Mouse (Mus musculus) limb, embryonic 12.5 days (tissue): Measurements from ENCODE around the gene Psg16. TPM values are rescaled to one million over a fixed set of nuclear protein-coding genes. Genes with fewer than 3 reads are reported as not detected.

Source experiments
- ATAC-seq: fragments of 200-750 bp; cut with Nextera tagmentation; 2 replicates; pipeline ENCODE4 v1.8.0; 2017; ENCODE audit warnings: low read depth, moderate TSS enrichment; ENCODE audit not compliant: insufficient number of reproducible peaks, insufficient read depth, low FRiP score, low TSS enrichment
- H3K27ac ChIP-seq: fragments of 300-500 bp; sonication (generic); 2 replicates; pipeline ENCODE4 v1.5.1; 2016; ENCODE audit warnings: mild to moderate bottlenecking, moderate library complexity
- H3K27me3 ChIP-seq: fragments of 300-500 bp; sonication (generic); 2 replicates; pipeline ENCODE4 v1.6.1; 2016; ENCODE audit warnings: mild to moderate bottlenecking, moderate library complexity
- H3K36me3 ChIP-seq: fragments of 300-500 bp; sonication (generic); 2 replicates; pipeline ENCODE4 v1.6.1; 2016; ENCODE audit warnings: mild to moderate bottlenecking, moderate library complexity
- H3K4me1 ChIP-seq: fragments of 300-500 bp; sonication (generic); replicated peaks from 2 replicates; pipeline ENCODE4 v1.6.1; 2016
- H3K4me2 ChIP-seq: fragments of 300-500 bp; sonication (generic); 2 replicates; pipeline ENCODE4 v1.6.1; 2016; ENCODE audit warnings: mild to moderate bottlenecking, moderate library complexity
- H3K4me3 ChIP-seq: fragments of 300-500 bp; sonication (generic); replicated peaks from 2 replicates; pipeline ENCODE4 v1.5.1; 2016; ENCODE audit warnings: mild to moderate bottlenecking
- H3K9ac ChIP-seq: fragments of 300-500 bp; sonication (generic); replicated peaks from 2 replicates; pipeline ENCODE4 v1.6.1; 2016; ENCODE audit warnings: mild to moderate bottlenecking, moderate library complexity
- H3K9me3 ChIP-seq: fragments of 300-500 bp; sonication (generic); 2 replicates; pipeline ENCODE4 v1.6.1; 2016; ENCODE audit warnings: mild to moderate bottlenecking, moderate library complexity
- WGBS: fragments of 180-500 bp; shearing (Covaris S2); methylation state at CpG from one replicate; pipeline ENCODE4 v1.1.7; 2016; 5-methylcytosine and 5-hydroxymethylcytosine counted together
- polyA plus RNA-seq: library from polyadenylated mRNA; unstranded; fragments of >200 nt; fragmentation: Nextera tagmentation; extraction: Ambion mirVana; gene quantifications from 2 replicates; pipeline ENCODE4 v1.2.1, GENCODE M21; 2016

Gene Psg16
- polyA plus RNA-seq, 1 experiment from 2014 or later = 0.14 TPM

DNA sequence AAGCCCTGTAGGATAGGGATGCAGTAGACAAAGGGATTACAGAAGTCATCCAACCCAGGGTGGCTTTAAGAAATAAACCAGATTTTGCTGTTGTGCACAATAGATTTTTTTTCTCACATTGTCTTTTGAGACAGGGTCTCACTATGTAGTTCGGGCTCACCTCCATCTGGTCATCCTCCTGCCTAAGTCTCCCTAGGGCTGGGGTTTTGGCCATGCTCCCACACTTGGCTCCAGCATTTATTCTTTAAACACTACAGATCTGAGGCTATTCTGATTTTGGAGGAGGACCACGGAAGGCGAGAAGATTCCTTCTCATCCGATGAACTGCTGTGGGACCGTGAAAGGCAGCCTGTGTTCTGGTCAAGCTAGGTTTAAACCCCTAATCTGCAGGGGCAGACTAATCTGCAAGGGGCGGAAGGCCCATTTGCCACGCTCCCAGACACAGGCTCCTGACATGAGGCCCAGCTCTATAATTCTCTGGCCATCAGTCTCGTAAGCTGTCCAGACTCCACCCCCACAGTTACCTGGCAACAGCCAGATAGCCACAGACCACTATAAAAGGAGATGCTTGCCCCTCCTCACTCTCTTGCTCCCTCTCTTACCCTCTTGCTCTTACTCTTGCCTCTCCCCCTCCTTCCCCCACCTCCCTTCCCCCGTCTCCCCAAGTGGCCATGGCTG, 35.7 kb upstream of the Psg16 start:
- Histone ChIP-seq H3K27ac (no peak overlapping the region), H3K36me3 (peaks cover 91% of the 10 kb centered on the region), H3K27me3 (no peaks in the 10 kb centered on the region), H3K9me3 (no peaks in the 10 kb centered on the region), H3K4me2 (no peak overlapping the region), H3K9ac (no peak overlapping the region), H3K4me3 (no peak overlapping the region), H3K4me1 (no peaks in the 10 kb centered on the region)
- no peak for ATAC-seq
- WGBS = 58% methylated on average over 9 of the region's 9 CpGs

DNA sequence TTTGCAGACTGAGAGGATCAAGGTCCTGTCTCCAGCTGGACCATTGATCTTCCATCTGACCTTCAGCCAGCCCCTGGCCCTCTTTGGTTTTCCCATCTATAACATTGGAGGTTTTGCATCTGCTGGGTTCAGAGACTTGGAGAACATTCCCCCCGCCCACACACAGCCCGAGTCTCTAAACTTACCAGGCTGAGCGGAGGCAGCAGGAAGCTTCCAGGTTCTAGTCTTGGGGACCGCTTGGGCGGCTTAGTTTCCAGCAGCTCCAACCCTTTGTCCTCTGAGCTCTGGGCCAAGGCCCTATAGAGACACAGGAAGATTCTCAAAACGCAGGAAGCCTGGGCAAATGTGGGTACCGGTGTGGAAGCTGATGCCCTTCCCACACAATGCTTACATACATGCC, 34.5 kb upstream of the Psg16 start:
- Histone ChIP-seq H3K4me1 (no peaks in the 10 kb centered on the region), H3K27ac (no peak overlapping the region), H3K9me3 (no peaks in the 10 kb centered on the region), H3K36me3 (peaks cover 91% of the 10 kb centered on the region), H3K4me3 (no peak overlapping the region), H3K9ac (no peak overlapping the region), H3K4me2 (no peak overlapping the region), H3K27me3 (no peaks in the 10 kb centered on the region)
- WGBS = 88% methylated on average over 7 of the region's 7 CpGs
- ATAC-seq = no peak

DNA sequence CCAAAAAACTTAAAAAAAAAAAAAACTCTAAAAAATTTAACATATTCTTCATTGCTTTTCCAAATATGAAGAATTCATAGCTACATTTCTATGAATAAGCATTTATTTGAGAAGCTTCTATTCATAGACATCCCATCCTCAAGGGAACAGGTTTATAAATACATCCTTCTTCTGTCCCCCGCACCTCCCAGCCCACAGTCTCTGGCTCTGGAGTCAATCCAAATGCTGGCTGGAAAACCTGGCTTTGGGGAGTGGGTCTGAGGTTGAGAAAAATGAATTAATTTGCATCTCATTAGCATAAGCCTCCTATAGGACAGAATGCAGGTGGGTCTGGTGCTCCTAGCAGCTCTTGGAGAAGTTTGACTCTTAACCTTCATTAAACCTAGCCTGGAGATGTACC, 28.1 kb upstream of the Psg16 start:
- Histone ChIP-seq H3K27me3 (no peaks in the 10 kb centered on the region), H3K4me2 (no peak overlapping the region), H3K9ac (no peak overlapping the region), H3K36me3 (peaks cover 77% of the 10 kb centered on the region), H3K4me1 (no peaks in the 10 kb centered on the region), H3K27ac (no peak overlapping the region), H3K9me3 (no peaks in the 10 kb centered on the region), H3K4me3 (no peak overlapping the region)
- 88% methylated on average over 1 of the region's 1 CpGs for WGBS
- ATAC-seq = no peak

DNA sequence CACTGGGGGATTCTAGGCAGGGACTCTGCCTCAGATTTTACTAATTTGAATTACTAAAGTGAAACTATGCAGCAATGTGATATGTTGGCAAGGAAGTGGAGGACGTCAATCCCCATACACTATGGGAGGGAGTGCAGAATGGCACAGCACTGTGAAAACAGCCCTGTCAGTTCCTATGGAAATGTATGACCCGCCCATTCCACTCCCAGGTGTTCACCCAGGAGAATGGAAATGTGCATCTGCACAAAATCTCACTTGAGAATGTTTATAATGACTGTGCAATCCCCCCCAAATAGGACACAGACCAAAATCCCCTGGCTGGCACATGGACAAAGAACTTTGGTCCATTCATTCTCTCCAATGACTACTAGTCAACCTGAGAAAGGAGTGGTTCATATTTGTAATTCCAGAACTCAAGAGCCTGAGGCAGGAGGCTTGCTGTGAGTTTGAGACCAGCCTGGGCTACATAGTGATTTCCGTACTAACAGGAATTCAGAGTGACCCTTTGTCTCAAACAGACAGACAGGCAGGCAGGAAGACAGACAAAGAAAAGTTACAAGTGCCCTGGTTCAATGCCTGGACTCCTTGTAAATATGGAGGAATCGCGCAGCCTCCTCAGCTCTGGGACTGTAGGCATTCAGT, 26.7 kb upstream of the Psg16 start:
- 91% methylated on average over 5 of the region's 5 CpGs for WGBS
- ATAC-seq = no peak
- H3K36me3 ChIP-seq = peaks cover 76% of the 10 kb centered on the region
- no peak overlapping the region for H3K4me3 ChIP-seq
- no peak overlapping the region for H3K4me2 ChIP-seq
- no peaks in the 10 kb centered on the region for H3K4me1 ChIP-seq
- H3K27ac ChIP-seq = no peak overlapping the region
- H3K9ac ChIP-seq = no peak overlapping the region
- H3K9me3 ChIP-seq = no peaks in the 10 kb centered on the region
- H3K27me3 ChIP-seq = no peaks in the 10 kb centered on the region

DNA sequence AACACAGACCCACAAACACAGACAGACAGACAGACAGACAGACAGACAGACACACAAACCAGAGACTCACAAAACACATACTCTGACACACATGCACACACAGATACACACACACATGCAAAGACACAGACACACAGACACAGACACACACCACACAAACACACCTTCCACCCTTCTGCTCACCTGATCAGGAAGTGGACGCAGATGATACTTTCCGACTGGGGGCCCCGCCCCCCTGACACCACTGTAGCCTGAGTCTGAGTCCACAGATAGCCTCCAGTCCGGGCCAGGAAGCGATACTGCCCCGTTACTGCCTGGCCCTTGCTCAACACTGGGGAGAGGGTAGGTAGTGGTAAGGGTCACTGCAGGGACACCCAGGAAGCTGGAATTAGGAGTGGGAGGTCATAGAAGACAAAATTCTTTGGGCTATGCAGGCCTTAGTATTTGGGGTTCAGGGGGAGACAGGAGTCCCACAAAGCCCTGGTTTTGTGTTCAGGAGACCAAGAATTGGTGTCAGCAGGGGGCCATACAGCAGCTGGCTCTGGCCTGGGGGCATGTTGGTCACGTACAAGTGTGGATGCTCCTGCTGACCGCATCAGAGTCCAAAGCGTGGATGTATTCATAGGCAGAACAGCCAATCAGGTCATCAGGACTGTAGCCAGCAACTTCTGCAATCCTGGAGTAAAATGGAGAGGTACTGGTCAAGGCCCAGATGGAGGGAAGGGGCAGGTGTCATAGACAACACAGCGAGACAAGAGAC, 25.2 kb upstream of the Psg16 start:
- H3K4me2 ChIP-seq = no peak overlapping the region
- ATAC-seq = no peak
- no peak overlapping the region for H3K27ac ChIP-seq
- H3K9ac ChIP-seq = no peak overlapping the region
- H3K27me3 ChIP-seq = no peaks in the 10 kb centered on the region
- no peaks in the 10 kb centered on the region for H3K9me3 ChIP-seq
- peaks cover 72% of the 10 kb centered on the region for H3K36me3 ChIP-seq
- 85% methylated on average over 10 of the region's 10 CpGs for WGBS
- no peaks in the 10 kb centered on the region for H3K4me1 ChIP-seq
- no peak overlapping the region for H3K4me3 ChIP-seq

DNA sequence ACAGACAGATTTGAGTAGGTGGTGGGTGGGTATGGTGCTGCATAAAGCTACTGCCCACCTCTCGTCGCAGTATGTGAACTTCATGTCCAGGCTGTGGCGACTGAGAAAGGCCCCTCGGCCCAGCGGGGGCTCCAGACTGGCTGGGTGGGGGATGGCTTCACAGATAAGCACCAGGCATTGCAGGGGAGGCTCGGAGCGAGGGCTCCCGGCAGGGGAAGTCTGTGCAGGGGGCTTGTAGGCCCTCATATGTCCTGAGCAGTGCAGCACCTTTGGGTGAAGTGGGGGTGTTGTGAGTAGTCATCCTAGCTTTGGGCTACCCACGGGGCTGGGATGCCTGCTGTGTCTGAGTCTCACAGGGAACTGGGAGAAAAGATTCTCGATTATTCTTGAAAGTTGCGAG, 23.3 kb upstream of the Psg16 start:
- no peak for ATAC-seq
- H3K4me1 ChIP-seq = peaks cover under 1% of the 10 kb centered on the region; the same call in 1 of the 2 replicates
- no peak overlapping the region for H3K27ac ChIP-seq
- H3K9me3 ChIP-seq = no peaks in the 10 kb centered on the region
- no peaks in the 10 kb centered on the region for H3K27me3 ChIP-seq
- H3K4me3 ChIP-seq = no peak overlapping the region
- H3K4me2 ChIP-seq = no peak overlapping the region
- H3K9ac ChIP-seq = no peak overlapping the region
- peaks cover 66% of the 10 kb centered on the region for H3K36me3 ChIP-seq
- 68% methylated on average over 11 of the region's 11 CpGs for WGBS

DNA sequence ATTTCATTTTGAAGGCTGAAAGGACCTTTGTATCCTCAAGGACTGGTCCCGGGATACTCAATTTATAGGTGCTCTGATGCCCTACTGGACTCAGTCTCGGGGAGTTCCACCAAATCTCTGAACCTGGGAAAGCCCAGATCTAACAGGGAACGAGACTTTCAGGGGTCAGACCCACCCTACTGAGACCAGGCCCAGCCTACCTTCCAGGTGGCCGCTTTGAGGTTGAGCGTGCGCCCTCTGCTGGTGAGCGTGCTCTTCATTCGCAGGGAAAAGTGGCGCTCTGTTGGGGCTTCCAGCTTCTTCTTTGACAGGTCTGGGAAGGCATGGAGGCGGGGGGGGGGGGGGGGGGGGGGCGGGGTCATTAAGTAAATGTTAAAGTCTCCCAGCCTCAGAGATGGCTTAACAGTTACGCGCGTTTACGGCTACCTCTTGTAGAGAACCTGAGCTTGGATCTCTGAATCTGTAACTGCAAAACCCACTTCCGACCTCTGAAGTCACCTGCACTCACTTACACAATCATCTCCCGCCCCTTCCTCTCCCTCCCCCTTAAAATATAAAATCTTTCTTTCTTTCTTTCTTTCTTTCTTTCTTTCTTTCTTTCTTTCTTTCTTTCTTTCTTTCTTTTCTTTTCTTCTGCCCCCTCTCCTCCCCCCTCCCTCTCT, 22.8 kb upstream of the Psg16 start:
- Histone ChIP-seq H3K27ac (no peak overlapping the region), H3K9ac (no peak overlapping the region), H3K4me1 (peaks cover 6% of the 10 kb centered on the region), H3K27me3 (no peaks in the 10 kb centered on the region), H3K4me2 (no peak overlapping the region), H3K4me3 (no peak overlapping the region), H3K9me3 (no peaks in the 10 kb centered on the region), H3K36me3 (peaks cover 66% of the 10 kb centered on the region)
- 10% methylated on average over 15 of the region's 17 CpGs for WGBS
- ATAC-seq = peak; percentile 63

DNA sequence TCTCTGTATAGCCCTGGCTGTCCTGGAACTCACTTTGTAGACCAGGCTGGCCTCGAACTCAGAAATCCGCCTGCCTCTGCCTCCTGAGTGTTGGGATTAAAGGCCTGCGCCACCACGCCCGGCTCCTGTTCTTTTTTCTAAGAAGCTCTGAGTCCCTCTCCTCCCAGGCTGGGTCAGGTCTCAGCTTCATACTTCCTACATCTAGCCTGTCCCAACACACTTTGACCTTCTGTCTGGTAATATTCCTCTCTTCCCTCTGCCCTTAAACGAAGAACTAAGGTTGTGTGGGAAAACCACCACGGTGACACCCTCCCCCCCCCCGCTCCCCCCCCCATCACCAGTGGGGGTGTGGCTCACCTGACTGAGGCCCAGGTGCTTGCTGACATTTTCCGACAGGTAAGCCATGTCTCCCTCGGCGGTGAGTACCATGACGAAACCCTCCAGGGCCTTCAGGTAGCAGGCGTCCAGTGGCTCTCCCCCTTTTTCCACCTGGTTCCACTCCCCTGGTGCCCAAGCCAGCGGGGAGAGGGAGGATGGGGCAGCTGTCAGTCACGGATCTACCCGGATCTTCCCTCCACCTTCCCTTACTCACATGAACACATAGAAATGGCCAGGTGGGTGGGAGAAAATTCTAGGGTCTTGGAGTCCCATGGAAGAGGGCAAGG, 19.4 kb upstream of the Psg16 start:
- Histone ChIP-seq H3K4me3 (no peak overlapping the region), H3K27ac (no peak overlapping the region), H3K9ac (no peak overlapping the region), H3K4me1 (peaks cover 38% of the 10 kb centered on the region), H3K27me3 (no peaks in the 10 kb centered on the region), H3K4me2 (no peak overlapping the region), H3K9me3 (no peaks in the 10 kb centered on the region), H3K36me3 (peaks cover 40% of the 10 kb centered on the region)
- ATAC-seq = no peak
- WGBS = 88% methylated on average over 15 of the region's 16 CpGs

DNA sequence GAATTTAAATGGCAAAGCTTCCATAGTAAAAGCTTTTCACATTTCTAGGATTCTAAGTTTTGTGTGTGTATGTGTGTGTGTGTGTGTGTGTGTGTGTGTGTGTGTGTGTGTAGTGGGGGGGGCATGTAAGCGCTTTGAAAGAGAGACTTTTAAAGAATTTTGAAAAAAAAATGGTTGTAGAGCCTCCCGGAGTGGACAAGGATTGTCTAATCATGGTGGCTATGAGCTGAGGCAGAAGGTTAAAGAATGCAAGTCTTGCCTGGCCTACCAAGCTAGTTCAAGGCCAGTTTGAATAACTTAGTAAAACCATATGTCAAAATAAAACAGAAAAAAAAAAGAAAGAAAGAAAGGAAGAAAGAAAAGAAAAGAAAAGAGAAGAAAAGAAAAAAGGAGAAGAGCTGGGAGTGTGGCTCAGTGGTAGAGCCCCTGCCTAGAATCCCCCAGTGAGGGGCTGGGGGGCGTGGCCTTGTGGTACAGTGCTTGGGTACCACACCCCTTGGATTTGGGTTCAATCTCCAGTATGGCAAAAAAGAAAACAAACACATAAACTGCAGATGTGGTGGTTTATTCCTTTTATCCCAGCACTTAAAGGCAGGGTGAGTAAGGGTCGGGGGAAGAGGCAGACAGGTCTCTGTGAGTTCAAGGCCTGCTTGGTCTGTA, 18.4 kb upstream of the Psg16 start:
- peak overlapping the region; percentile 91; the same call in 1 of the 2 replicates for H3K27ac ChIP-seq
- no peaks in the 10 kb centered on the region for H3K9me3 ChIP-seq
- H3K36me3 ChIP-seq = peaks cover 31% of the 10 kb centered on the region
- 90% methylated on average over 4 of the region's 4 CpGs for WGBS
- H3K4me2 ChIP-seq = peak overlapping the region; percentile 87
- ATAC-seq = no peak
- H3K4me3 ChIP-seq = peak overlapping the region; percentile 49
- H3K27me3 ChIP-seq = no peaks in the 10 kb centered on the region
- H3K4me1 ChIP-seq = peaks cover 48% of the 10 kb centered on the region
- H3K9ac ChIP-seq = peak overlapping the region; percentile 54; the same call in 1 of the 2 replicates

DNA sequence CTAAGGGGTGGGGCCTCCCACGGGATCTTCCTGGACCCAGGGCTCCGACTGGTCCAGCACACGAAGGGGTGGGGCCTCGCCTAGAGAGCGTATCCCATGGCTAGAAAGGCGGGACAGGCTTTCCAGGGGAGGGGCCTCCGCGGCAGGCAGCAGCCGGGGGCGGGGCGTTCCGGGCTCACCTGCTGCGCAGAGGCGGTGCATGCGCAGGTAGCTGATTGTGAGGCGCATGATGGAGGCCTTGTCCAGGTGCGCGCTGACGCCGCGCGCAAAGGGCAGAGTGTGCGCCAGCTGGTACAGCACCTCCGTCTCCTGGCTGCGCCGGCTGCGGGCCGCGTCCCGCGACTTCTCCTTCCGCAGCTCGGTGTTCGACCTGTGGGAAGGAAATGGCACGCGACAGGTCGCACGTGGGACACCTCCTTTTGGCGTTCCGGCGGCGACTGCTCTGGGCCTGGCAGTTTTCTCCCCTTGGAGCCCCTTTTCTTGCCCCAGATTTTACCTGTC, 17.7 kb upstream of the Psg16 start:
- H3K36me3 ChIP-seq = peaks cover 25% of the 10 kb centered on the region
- H3K9me3 ChIP-seq = no peaks in the 10 kb centered on the region
- peak overlapping the region; percentile 91 for H3K27ac ChIP-seq
- H3K27me3 ChIP-seq = no peaks in the 10 kb centered on the region
- ATAC-seq = peak; percentile 52
- peak overlapping the region; percentile 87 for H3K4me2 ChIP-seq
- under 1% methylated on average over 42 of the region's 42 CpGs for WGBS
- H3K9ac ChIP-seq = peak overlapping the region; percentile 54
- H3K4me1 ChIP-seq = peaks cover 55% of the 10 kb centered on the region
- peak overlapping the region; percentile 49 for H3K4me3 ChIP-seq
